Mouse (Mus musculus): ENCODE data around the gene Ntm. TPM values are rescaled to one million over a fixed set of nuclear protein-coding genes. Genes with fewer than 3 reads are reported as not detected.

The Ntm gene
- total and polyA plus RNA-seq, 2 experiments from 2014 or later = 162 to 235 TPM

GRCm38 (mm10) chr9:29645796-29646400, 317.0 kb downstream of the Ntm start:
- TF ChIP-seq CTCF (IDR thresholded peaks at IDR 0.05; ENCODE audit: low read depth) = no peak
- Histone ChIP-seq H3K4me2 (ENCODE audit: low read depth) (no peak overlapping the region), H3K4me3 (ENCODE audit: low read depth, low read length) (no peak overlapping the region), H3K36me3 (ENCODE audit: insufficient read depth) (no peaks in the 10 kb centered on the region), H3K27ac (ENCODE audit: low read depth, low read length) (no peak overlapping the region), H3K9ac (no peak overlapping the region), H3K27me3 (ENCODE audit: insufficient read depth, low read length) (no peaks in the 10 kb centered on the region), H3K9me3 (ENCODE audit: low read length) (no peaks in the 10 kb centered on the region), H3K4me1 (ENCODE audit: insufficient read depth) (0 out of 2 replicates have a peak, but pooled peaks cover 3% of the 10 kb centered on the region)
- ATAC-seq (no peak), DNase-seq (no peak)
- WGBS = 27% methylated on average over 8 of the region's 8 CpGs

GRCm38 (mm10) chr9:29642997-29643657, 319.8 kb downstream of the Ntm start:
- WGBS = 21% methylated on average over 11 of the region's 11 CpGs
- no peaks in the 10 kb centered on the region for H3K9me3 ChIP-seq (ENCODE audit: low read length)
- DNase-seq (peak; percentile 85), ATAC-seq (peak; percentile 78)
- no peaks in the 10 kb centered on the region for H3K27me3 ChIP-seq (ENCODE audit: insufficient read depth, low read length)
- no peak overlapping the region for H3K4me3 ChIP-seq (ENCODE audit: low read depth, low read length)
- no peak overlapping the region for H3K27ac ChIP-seq (ENCODE audit: low read depth, low read length)
- peak; percentile 91 for TF ChIP-seq CTCF (IDR thresholded peaks at IDR 0.05; ENCODE audit: low read depth)
- 0 out of 2 replicates have a peak, but pooled peaks cover 3% of the 10 kb centered on the region for H3K4me1 ChIP-seq (ENCODE audit: insufficient read depth)
- no peak overlapping the region for H3K4me2 ChIP-seq (ENCODE audit: low read depth)
- no peak overlapping the region for H3K9ac ChIP-seq
- no peaks in the 10 kb centered on the region for H3K36me3 ChIP-seq (ENCODE audit: insufficient read depth)

- WGBS = 79% methylated on average over 8 of the region's 8 CpGs
- Histone ChIP-seq H3K9me3 (ENCODE audit: low read length) (no peaks in the 10 kb centered on the region), H3K4me2 (ENCODE audit: low read depth) (no peak overlapping the region), H3K36me3 (ENCODE audit: insufficient read depth) (no peaks in the 10 kb centered on the region), H3K27me3 (ENCODE audit: insufficient read depth, low read length) (no peaks in the 10 kb centered on the region), H3K4me3 (ENCODE audit: low read depth, low read length) (no peak overlapping the region), H3K9ac (no peak overlapping the region), H3K27ac (ENCODE audit: low read depth, low read length) (no peak overlapping the region), H3K4me1 (ENCODE audit: insufficient read depth) (no peaks in the 10 kb centered on the region)
- DNase-seq (no peak), ATAC-seq (no peak)
- TF ChIP-seq CTCF (IDR thresholded peaks at IDR 0.05; ENCODE audit: low read depth) = no peak
These were observed 325.6 kb downstream of the Ntm start for GRCm38 (mm10) chr9:29637335-29637734.

- no peak overlapping the region for H3K4me2 ChIP-seq (ENCODE audit: low read depth)
- H3K4me1 ChIP-seq (ENCODE audit: insufficient read depth) = peaks cover 8% of the 10 kb centered on the region
- no peaks in the 10 kb centered on the region for H3K36me3 ChIP-seq (ENCODE audit: insufficient read depth)
- ATAC-seq (no peak), DNase-seq (peak; percentile 14)
- H3K27me3 ChIP-seq (ENCODE audit: insufficient read depth, low read length) = no peaks in the 10 kb centered on the region
- no peak overlapping the region for H3K9ac ChIP-seq
- H3K4me3 ChIP-seq (ENCODE audit: low read depth, low read length) = no peak overlapping the region
- H3K9me3 ChIP-seq (ENCODE audit: low read length) = no peaks in the 10 kb centered on the region
- WGBS = 67% methylated on average over 5 of the region's 5 CpGs
- no peak for TF ChIP-seq CTCF (IDR thresholded peaks at IDR 0.05; ENCODE audit: low read depth)
- H3K27ac ChIP-seq (ENCODE audit: low read depth, low read length) = no peak overlapping the region
These were observed 345.8 kb downstream of the Ntm start for GRCm38 (mm10) chr9:29617181-29617580.

- no peaks in the 10 kb centered on the region for H3K9me3 ChIP-seq (ENCODE audit: low read length)
- no peaks in the 10 kb centered on the region for H3K27me3 ChIP-seq (ENCODE audit: insufficient read depth, low read length)
- H3K27ac ChIP-seq (ENCODE audit: low read depth, low read length) = no peak overlapping the region
- H3K9ac ChIP-seq = no peak overlapping the region
- no peak for TF ChIP-seq CTCF (IDR thresholded peaks at IDR 0.05; ENCODE audit: low read depth)
- H3K4me1 ChIP-seq (ENCODE audit: insufficient read depth) = peaks cover 12% of the 10 kb centered on the region
- H3K36me3 ChIP-seq (ENCODE audit: insufficient read depth) = no peaks in the 10 kb centered on the region
- 30% methylated on average over 7 of the region's 7 CpGs for WGBS
- H3K4me3 ChIP-seq (ENCODE audit: low read depth, low read length) = no peak overlapping the region
- ATAC-seq (peak; percentile 62; the same call in 1 of the 2 replicates), DNase-seq (peak; percentile 50)
- H3K4me2 ChIP-seq (ENCODE audit: low read depth) = no peak overlapping the region
These were observed 350.8 kb downstream of the Ntm start for GRCm38 (mm10) chr9:29612020-29612612.

GRCm38 (mm10) chr9:29610867-29611266, 352.1 kb downstream of the Ntm start:
- no peak overlapping the region for H3K9ac ChIP-seq
- H3K36me3 ChIP-seq (ENCODE audit: insufficient read depth) = no peaks in the 10 kb centered on the region
- no peaks in the 10 kb centered on the region for H3K27me3 ChIP-seq (ENCODE audit: insufficient read depth, low read length)
- ATAC-seq (no peak), DNase-seq (no peak)
- H3K4me2 ChIP-seq (ENCODE audit: low read depth) = no peak overlapping the region
- 72% methylated on average over 2 of the region's 2 CpGs for WGBS
- peaks cover 8% of the 10 kb centered on the region for H3K4me1 ChIP-seq (ENCODE audit: insufficient read depth)
- no peak for TF ChIP-seq CTCF (IDR thresholded peaks at IDR 0.05; ENCODE audit: low read depth)
- H3K27ac ChIP-seq (ENCODE audit: low read depth, low read length) = 0 out of 2 replicates have a peak overlapping the region, but pooled peaks have one; percentile 15
- H3K9me3 ChIP-seq (ENCODE audit: low read length) = no peaks in the 10 kb centered on the region
- H3K4me3 ChIP-seq (ENCODE audit: low read depth, low read length) = no peak overlapping the region

GRCm38 (mm10) chr9:29597665-29598064, 365.3 kb downstream of the Ntm start:
- no peak for ATAC-seq
- H3K36me3 ChIP-seq (ENCODE audit: insufficient read depth) = no peaks in the 10 kb centered on the region
- no peak overlapping the region for H3K4me2 ChIP-seq (ENCODE audit: low read depth)
- H3K4me3 ChIP-seq (ENCODE audit: low read depth, low read length) = no peak overlapping the region
- H3K27me3 ChIP-seq (ENCODE audit: insufficient read depth, low read length) = no peaks in the 10 kb centered on the region
- H3K27ac ChIP-seq (ENCODE audit: low read depth, low read length) = no peak overlapping the region
- no peak for TF ChIP-seq CTCF (IDR thresholded peaks at IDR 0.05; ENCODE audit: low read depth)
- no peak overlapping the region for H3K9ac ChIP-seq
- DNase-seq = no peak
- no peaks in the 10 kb centered on the region for H3K4me1 ChIP-seq (ENCODE audit: insufficient read depth)
- no peaks in the 10 kb centered on the region for H3K9me3 ChIP-seq (ENCODE audit: low read length)
- 13% methylated on average over 4 of the region's 4 CpGs for WGBS
